Mouse (Mus musculus): Measurements from ENCODE around the gene Picalm. TPM values are rescaled to one million over a fixed set of nuclear protein-coding genes. Genes with fewer than 3 reads are reported as not detected.

Gene Picalm
- polyA plus RNA-seq, 1 experiment from 2014 or later: 36.6 TPM

GRCm38 (mm10) chr7:90233921-90234320 lies 103.9 kb downstream of the Picalm start:
- H3K4me2 ChIP-seq (replicated peaks; ENCODE audit: low read depth): no peak overlapping the region
- H3K4me1 ChIP-seq (replicated peaks; ENCODE audit: control insufficient read depth, insufficient read depth, low read length): no peaks in the 10 kb centered on the region
- no peak overlapping the region for H3K9ac ChIP-seq (ENCODE audit: low read depth, low read length)
- no peaks in the 10 kb centered on the region for H3K27me3 ChIP-seq (replicated peaks; ENCODE audit: control insufficient read depth, insufficient read depth, low read length)
- no peaks in the 10 kb centered on the region for H3K9me3 ChIP-seq (ENCODE audit: control insufficient read depth)
- no peak for ATAC-seq
- WGBS: 65% methylated on average over 4 of the region's 4 CpGs
- TF ChIP-seq CTCF (IDR thresholded peaks at IDR 0.05; ENCODE audit: low read depth): no peak
- no peaks in the 10 kb centered on the region for H3K36me3 ChIP-seq (ENCODE audit: control insufficient read depth, insufficient read depth)
- H3K27ac ChIP-seq (ENCODE audit: low read depth, low read length): no peak overlapping the region
- no peak overlapping the region for H3K4me3 ChIP-seq (ENCODE audit: low read depth, low read length)

DNA sequence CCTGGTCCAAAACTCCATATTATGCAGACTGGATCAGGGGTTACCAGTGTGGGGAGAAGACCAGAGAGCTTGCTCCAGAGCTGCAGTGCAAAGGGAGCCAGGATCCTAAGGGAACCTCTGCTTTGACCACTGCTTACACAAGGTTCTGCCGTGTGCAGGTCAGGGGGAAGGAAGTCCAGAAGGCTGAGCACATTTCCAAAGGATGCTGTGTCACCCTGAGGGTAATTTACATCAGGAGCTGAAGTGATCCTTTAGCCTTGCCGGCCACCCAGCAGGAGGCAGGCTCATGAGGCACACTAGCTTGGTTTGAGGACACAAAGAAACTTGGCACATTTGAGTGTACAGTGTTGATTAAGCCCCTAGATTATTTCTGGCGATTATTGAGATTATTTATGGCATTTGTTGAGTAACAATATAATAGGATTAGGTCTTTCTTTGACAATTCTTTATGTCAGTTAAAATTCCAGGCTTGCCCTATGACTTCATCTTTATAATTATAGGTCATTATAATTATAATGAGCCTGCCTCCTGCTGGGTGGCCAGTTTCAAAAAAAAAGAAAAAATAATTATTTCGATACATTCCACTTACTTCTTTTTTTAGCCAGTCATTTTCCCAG lies 106.4 kb downstream of the Picalm start:
- no peak for TF ChIP-seq CTCF (IDR thresholded peaks at IDR 0.05; ENCODE audit: low read depth)
- no peak for ATAC-seq
- no peak overlapping the region for H3K4me3 ChIP-seq (ENCODE audit: low read depth, low read length)
- H3K36me3 ChIP-seq (ENCODE audit: control insufficient read depth, insufficient read depth): no peaks in the 10 kb centered on the region
- 66% methylated on average over 4 of the region's 4 CpGs for WGBS
- no peaks in the 10 kb centered on the region for H3K4me1 ChIP-seq (replicated peaks; ENCODE audit: control insufficient read depth, insufficient read depth, low read length)
- H3K4me2 ChIP-seq (replicated peaks; ENCODE audit: low read depth): no peak overlapping the region
- no peak overlapping the region for H3K9ac ChIP-seq (ENCODE audit: low read depth, low read length)
- no peak overlapping the region for H3K27ac ChIP-seq (ENCODE audit: low read depth, low read length)
- no peaks in the 10 kb centered on the region for H3K27me3 ChIP-seq (replicated peaks; ENCODE audit: control insufficient read depth, insufficient read depth, low read length)
- H3K9me3 ChIP-seq (ENCODE audit: control insufficient read depth): no peaks in the 10 kb centered on the region

DNA sequence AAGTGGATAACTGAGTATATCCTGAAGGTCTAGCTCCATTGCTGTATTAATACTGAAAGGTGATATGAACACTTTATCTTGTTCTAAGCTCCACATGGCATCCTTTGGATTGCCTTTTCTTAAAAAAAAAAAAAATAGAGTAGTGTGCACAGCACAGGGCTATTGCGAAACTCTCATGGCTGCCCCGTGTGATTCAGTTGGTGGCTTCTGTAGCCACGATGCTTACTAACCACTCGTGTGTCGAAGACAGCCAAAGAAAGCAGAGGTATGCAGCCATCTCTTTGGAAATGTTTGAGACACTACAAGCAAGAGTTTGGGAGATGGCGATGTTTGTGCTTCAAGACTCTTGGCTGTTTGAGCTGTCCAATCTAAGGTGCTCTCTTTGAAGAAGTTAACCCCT lies 113.1 kb downstream of the Picalm start:
- WGBS: 81% methylated on average over 6 of the region's 6 CpGs
- Histone ChIP-seq H3K4me2 (replicated peaks; ENCODE audit: low read depth) (no peak overlapping the region), H3K4me1 (replicated peaks; ENCODE audit: control insufficient read depth, insufficient read depth, low read length) (no peaks in the 10 kb centered on the region), H3K9ac (ENCODE audit: low read depth, low read length) (no peak overlapping the region), H3K27ac (ENCODE audit: low read depth, low read length) (no peak overlapping the region), H3K27me3 (replicated peaks; ENCODE audit: control insufficient read depth, insufficient read depth, low read length) (no peaks in the 10 kb centered on the region), H3K36me3 (ENCODE audit: control insufficient read depth, insufficient read depth) (no peaks in the 10 kb centered on the region), H3K4me3 (ENCODE audit: low read depth, low read length) (no peak overlapping the region), H3K9me3 (ENCODE audit: control insufficient read depth) (no peaks in the 10 kb centered on the region)
- ATAC-seq: no peak
- no peak for TF ChIP-seq CTCF (IDR thresholded peaks at IDR 0.05; ENCODE audit: low read depth)

- Histone ChIP-seq H3K9me3 (ENCODE audit: control insufficient read depth) (no peaks in the 10 kb centered on the region), H3K27me3 (replicated peaks; ENCODE audit: control insufficient read depth, insufficient read depth, low read length) (no peaks in the 10 kb centered on the region), H3K27ac (ENCODE audit: low read depth, low read length) (no peak overlapping the region), H3K9ac (ENCODE audit: low read depth, low read length) (no peak overlapping the region), H3K4me3 (ENCODE audit: low read depth, low read length) (no peak overlapping the region), H3K36me3 (ENCODE audit: control insufficient read depth, insufficient read depth) (no peaks in the 10 kb centered on the region), H3K4me2 (replicated peaks; ENCODE audit: low read depth) (no peak overlapping the region), H3K4me1 (replicated peaks; ENCODE audit: control insufficient read depth, insufficient read depth, low read length) (no peaks in the 10 kb centered on the region)
- 75% methylated on average over 5 of the region's 5 CpGs for WGBS
- no peak for ATAC-seq
- no peak for TF ChIP-seq CTCF (IDR thresholded peaks at IDR 0.05; ENCODE audit: low read depth)
These were observed 113.6 kb downstream of the Picalm start for GRCm38 (mm10) chr7:90243643-90244042.

- peak; percentile 55 for TF ChIP-seq CTCF (IDR thresholded peaks at IDR 0.05; ENCODE audit: low read depth)
- WGBS: 69% methylated on average over 5 of the region's 5 CpGs
These were observed 122.9 kb downstream of the Picalm start for GRCm38 (mm10) chr7:90252946-90253345.

GRCm38 (mm10) chr7:90258701-90259100 lies 128.7 kb downstream of the Picalm start:
- Histone ChIP-seq H3K27ac (ENCODE audit: low read depth, low read length) (no peak overlapping the region), H3K9ac (ENCODE audit: low read depth, low read length) (no peak overlapping the region), H3K4me1 (replicated peaks; ENCODE audit: control insufficient read depth, insufficient read depth, low read length) (no peaks in the 10 kb centered on the region), H3K4me2 (replicated peaks; ENCODE audit: low read depth) (no peak overlapping the region), H3K36me3 (ENCODE audit: control insufficient read depth, insufficient read depth) (no peaks in the 10 kb centered on the region), H3K27me3 (replicated peaks; ENCODE audit: control insufficient read depth, insufficient read depth, low read length) (no peaks in the 10 kb centered on the region), H3K9me3 (ENCODE audit: control insufficient read depth) (no peaks in the 10 kb centered on the region), H3K4me3 (ENCODE audit: low read depth, low read length) (no peak overlapping the region)
- 69% methylated on average over 2 of the region's 2 CpGs for WGBS
- TF ChIP-seq CTCF (IDR thresholded peaks at IDR 0.05; ENCODE audit: low read depth): no peak
- no peak for ATAC-seq

More at GRCm38 (mm10) chr7:90252946-90253345, 122.9 kb downstream of the Picalm start:
- Histone ChIP-seq H3K36me3 (ENCODE audit: control insufficient read depth, insufficient read depth) (no peaks in the 10 kb centered on the region), H3K27me3 (replicated peaks; ENCODE audit: control insufficient read depth, insufficient read depth, low read length) (no peaks in the 10 kb centered on the region), H3K4me1 (replicated peaks; ENCODE audit: control insufficient read depth, insufficient read depth, low read length) (no peaks in the 10 kb centered on the region), H3K4me3 (ENCODE audit: low read depth, low read length) (no peak overlapping the region), H3K9me3 (ENCODE audit: control insufficient read depth) (no peaks in the 10 kb centered on the region), H3K27ac (ENCODE audit: low read depth, low read length) (no peak overlapping the region), H3K9ac (ENCODE audit: low read depth, low read length) (no peak overlapping the region), H3K4me2 (replicated peaks; ENCODE audit: low read depth) (no peak overlapping the region)
- no peak for ATAC-seq

- no peak for ATAC-seq
- 82% methylated on average over 2 of the region's 2 CpGs for WGBS
These were observed 129.9 kb downstream of the Picalm start for GRCm38 (mm10) chr7:90259899-90260298.

More at GRCm38 (mm10) chr7:90259899-90260298, 129.9 kb downstream of the Picalm start:
- no peak for TF ChIP-seq CTCF (IDR thresholded peaks at IDR 0.05; ENCODE audit: low read depth)
- Histone ChIP-seq H3K27me3 (replicated peaks; ENCODE audit: control insufficient read depth, insufficient read depth, low read length) (no peaks in the 10 kb centered on the region), H3K4me1 (replicated peaks; ENCODE audit: control insufficient read depth, insufficient read depth, low read length) (no peaks in the 10 kb centered on the region), H3K36me3 (ENCODE audit: control insufficient read depth, insufficient read depth) (no peaks in the 10 kb centered on the region), H3K9me3 (ENCODE audit: control insufficient read depth) (no peaks in the 10 kb centered on the region), H3K4me2 (replicated peaks; ENCODE audit: low read depth) (no peak overlapping the region), H3K4me3 (ENCODE audit: low read depth, low read length) (no peak overlapping the region), H3K27ac (ENCODE audit: low read depth, low read length) (no peak overlapping the region), H3K9ac (ENCODE audit: low read depth, low read length) (no peak overlapping the region)

All from intestine, postnatal 0 days (tissue).